Mouse (Mus musculus): ENCODE measurements at regions not wholly inside any gene's neighbourhood (a gene's known extent, or its start where the extent isn't known, plus 50 kb on each side); places are given as distances from the start of the nearest gene placed in this dataset.

DNA sequence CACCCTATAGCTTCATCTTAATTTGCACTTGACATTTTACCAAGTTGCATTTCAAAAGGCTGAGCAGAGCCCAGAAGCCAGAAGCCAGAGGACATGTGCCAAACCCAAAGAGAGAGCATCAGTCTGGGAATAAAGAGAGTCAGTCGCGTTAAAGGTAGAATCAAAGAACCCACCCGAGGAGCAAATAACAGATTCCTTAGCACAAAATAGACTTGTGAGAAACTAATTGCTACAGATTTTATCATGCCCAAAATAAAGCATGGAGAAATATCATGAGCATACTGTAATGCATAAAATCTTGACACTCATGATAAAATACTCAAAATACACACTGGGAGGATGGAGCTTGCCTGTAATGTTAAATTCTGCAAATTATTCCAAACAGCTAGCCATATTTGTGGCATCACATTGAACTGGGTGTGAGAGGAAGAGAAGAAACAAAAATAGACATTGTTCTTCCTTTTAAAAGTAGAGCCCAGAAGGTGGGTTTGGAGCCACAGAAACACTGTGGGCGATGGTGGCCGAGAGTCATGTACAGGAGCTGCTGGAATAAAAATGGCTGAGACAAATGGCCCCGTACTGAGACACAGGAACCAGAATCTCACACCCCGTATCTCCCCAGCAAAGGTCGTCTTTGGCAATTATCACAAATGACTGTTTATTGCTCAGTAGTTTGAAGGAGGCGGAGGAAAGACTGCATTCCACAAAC lies 317.2 kb downstream of the Klf6 start:
- DNase-seq (ENCODE audit: inconsistent ontology term): no peak

DNA sequence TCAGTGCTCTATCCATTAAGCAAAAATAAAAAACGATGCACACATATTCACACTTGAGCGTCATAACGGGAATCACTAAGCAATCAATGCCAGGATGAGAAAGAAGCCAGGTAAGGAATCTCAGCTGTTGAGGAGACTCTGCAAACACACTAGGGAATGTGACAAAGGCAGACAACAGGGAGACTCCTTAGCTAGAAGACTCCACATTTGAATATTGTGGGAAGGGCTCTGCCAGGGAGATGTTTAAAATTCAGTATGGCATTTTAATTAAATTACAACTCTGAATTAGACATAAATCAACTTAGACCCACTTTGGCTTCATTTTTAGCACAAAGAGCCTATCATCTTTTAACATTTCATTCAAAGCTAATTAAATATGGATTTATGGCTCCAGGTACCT lies 327.9 kb downstream of the Klf6 start:
- DNase-seq (ENCODE audit: inconsistent ontology term): no peak

DNA sequence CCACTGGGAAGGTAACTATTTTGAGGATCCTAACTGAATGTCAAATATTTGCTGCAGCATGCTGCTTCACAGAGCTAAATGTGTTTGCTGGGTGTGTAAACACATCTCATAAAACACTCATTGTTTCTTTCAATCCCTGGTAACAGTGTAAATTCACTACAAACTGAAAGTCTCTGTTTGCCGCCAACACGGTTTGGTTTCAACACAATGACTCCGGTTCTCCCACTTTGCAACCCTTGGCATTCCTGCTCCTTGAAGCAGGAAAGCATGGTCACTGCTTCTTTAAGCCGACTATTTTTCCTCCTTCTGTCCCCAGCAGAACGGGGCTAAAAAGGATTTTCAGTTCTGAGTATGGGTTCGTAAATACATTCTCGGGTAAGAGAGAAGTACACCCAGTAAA lies 328.3 kb downstream of the Klf6 start:
- peak; percentile 42 for DNase-seq (ENCODE audit: inconsistent ontology term)

DNA sequence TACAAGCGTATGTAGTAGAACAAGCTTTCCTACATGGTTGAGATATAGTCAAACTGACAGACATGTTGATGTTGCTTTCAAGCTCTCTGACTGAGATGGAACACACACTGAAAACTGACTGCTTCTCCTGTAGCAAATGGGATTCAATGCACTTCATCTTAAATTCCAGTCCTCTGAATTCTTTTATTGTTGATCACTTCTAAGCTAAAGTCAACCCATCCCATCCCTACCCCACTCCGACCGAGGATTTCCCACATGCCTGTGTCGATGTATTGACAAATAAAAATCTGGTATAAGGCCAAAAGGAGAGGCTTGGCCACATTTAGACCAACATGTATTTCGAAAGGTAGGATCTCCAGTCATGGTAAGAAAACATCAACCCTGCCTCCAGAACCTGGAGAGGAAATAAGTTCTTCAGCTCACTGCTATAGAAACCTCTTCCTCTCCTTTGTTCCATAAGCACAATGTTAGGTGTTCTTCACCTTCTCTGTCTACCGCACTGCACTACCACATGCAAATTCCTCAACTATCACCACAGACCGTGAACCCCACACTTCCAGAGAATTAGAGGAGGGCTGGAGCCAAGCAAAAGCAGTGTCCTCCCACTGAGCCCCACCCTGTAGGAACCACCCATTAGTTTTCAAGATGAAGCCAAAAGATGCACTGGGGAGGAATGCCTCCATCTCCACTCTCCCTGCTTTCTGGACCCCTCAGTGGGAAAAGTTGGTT lies 330.1 kb downstream of the Klf6 start:
- DNase-seq (ENCODE audit: inconsistent ontology term): no peak

DNA sequence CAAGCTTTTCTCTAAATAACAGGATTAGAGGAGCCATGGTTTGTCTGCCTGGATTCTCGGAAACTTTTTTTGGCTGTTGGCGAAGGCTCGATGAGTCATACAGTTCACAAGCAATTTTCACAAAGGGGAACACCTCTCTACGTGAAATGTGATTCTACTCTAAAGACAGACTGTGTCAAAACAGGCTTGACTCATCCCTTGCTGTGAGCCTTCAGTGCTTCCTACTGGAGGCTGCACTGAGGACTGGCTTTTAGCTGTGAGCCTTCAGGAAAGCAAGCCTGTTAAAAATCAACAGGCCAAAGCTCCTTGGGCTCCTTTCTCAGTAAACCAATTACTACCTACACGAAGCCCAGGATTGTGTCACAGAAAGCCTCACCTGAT lies 330.6 kb downstream of the Klf6 start:
- DNase-seq (ENCODE audit: inconsistent ontology term): peak; percentile 85

DNA sequence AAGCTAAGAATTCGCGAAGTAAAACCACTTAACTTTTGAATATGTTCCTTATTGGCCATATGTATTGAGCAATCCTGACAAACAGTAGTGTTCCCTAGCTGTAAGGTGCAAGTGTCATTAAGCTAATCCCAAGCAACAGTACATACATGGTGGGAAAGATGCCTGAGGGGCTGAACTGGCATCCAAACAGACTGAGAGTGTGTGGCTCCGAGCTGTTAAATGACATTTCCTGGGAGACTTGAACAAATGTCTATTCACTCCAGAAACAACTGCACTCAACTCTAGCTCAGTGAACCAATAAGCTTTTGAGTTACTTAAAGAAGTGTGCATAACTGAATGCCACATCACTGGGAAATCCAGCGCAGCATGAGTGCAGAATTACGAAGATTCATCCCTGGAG lies 335.4 kb downstream of the Klf6 start:
- DNase-seq (ENCODE audit: inconsistent ontology term): no peak

DNA sequence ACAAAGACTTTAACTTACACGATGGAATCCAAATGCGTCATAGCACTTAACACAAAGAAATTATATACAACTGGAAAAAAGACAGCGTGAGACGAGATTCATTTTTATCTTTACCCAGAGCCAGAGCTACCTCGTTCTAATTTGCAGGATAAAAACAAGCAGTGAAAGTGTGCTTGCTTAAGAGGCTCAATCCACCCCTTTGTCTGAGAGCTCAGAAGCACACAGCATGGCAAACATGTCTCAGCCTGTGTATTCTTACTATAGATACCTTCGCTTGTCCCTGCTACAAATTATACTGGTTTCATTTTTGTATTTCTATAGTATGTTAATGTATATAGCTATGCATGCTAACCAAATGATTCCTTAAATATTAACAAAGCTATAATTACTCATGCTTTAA lies 337.8 kb downstream of the Klf6 start:
- DNase-seq (ENCODE audit: inconsistent ontology term): no peak

DNA sequence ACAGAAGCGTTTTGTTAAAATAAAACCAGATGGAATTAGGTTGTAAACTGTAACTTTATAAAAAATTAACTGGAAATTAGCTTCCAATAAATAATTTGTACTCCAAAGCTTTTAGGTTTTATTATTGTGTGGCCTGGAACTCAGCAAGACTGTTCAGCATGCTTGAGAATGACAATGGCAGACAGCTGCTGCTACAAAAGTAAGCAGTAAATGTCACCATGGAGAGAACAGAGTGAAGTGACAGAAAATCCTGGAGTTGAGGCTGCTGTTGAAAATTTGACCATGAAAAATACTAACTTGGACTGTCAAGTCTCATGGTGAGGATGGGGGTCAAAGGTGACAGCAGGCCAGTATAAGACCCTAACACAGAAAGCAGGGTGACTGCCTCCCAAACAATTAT lies 340.2 kb downstream of the Klf6 start:
- DNase-seq (ENCODE audit: inconsistent ontology term): no peak

DNA sequence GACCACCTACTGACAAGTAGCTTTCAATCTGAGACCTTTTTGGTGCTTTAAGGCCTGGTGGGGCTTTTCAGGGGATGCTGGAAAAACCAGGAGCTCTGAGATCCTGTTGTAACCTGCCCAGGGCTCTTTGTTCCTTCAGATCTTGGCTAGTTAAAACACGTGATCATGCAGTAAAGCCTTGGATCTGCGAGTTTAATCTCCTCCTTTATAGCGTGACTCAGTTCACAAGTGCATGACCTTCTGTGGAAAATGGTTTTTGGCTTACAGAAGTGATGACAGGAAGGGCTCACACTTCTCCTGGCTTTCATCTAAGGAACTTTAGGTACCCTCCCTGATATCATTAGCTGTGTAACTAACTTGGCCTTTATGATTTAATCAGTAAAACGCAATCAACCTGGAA lies 343.1 kb upstream of the Pitrm1 start:
- no peak for DNase-seq (ENCODE audit: inconsistent ontology term)

DNA sequence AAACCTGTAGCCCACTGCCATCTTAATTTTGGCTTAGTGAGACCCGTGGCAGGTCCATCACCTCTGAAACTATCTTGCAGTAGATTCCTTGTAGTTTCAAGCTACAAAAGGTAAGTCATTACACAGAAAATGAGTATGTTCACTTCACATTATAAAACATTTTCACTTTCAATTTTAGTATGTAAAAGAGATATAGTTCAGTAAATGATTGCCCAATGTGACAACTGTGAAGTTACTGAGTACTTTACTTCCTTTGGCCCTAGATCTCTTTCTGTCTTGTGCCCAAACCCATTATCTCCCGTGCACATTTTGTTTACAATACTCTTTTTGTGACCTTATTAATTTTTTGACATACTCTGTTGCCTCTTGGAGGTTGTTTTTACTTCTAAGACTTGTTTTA lies 335.4 kb upstream of the Pitrm1 start:
- DNase-seq (ENCODE audit: inconsistent ontology term): no peak

DNA sequence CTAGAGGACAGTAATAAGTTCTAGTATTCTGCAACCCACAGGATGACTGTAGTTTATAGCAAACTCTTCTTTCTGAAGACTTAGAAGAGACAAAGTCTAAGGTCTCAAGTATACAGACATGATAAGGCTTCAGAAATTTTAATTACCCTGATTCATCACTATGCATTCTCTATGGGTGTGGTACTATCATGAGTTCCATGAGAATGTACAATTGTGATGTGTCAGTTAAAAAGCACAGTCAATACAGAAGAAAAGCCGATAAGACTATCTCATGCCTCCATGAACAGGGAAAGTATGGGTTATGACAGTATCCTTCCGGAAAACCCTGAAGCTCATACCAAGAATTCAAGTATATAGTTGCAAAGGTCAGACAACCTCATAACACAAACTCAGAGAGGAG lies 333.8 kb upstream of the Pitrm1 start:
- DNase-seq (ENCODE audit: inconsistent ontology term): no peak

DNA sequence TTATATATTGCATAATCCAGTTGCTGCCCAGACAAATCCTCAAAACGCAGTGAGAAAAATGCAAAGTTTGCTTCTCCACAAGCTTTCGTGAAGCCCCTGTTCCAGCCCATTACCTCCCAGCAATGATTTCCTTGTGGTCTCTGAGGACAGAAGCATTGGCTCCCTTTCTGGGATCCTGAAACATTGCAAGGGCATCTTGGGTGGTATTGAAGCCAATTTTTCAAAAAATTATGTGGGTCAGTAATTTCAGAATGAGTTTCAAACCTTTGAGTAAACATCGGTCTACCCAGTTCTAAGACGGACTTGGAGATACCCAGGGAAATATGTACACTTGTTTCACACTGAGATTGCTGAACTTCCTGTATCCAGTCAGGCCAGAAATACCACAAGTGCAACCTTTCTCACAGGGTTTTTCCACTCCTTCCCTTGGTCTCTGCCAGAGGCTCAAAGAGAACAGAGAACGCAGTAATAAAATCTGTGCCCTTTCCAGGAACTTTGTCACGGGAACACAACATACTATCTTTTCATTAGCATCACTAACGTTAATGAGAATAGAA lies 321.8 kb upstream of the Pitrm1 start:
- DNase-seq (ENCODE audit: inconsistent ontology term): peak; percentile 83

DNA sequence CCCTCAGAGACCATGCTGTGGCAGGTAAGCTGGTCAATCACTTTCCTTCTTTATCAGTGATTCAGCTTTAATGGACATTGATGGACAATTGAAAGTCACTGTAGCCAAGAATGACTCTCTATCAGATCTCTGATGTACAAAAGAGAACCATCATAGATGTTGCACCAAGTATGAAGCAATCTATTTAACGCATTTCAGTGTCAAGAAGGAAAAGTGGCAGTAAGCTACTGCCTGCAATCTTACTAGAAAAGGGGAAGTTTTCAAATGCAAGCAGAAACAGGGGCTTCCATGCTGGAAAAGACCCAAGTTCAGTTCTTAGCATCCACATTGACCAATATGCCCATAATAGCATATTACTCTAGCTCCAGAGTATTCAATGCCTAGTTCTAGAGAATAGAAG lies 319.7 kb upstream of the Pitrm1 start:
- no peak for DNase-seq (ENCODE audit: inconsistent ontology term)

DNA sequence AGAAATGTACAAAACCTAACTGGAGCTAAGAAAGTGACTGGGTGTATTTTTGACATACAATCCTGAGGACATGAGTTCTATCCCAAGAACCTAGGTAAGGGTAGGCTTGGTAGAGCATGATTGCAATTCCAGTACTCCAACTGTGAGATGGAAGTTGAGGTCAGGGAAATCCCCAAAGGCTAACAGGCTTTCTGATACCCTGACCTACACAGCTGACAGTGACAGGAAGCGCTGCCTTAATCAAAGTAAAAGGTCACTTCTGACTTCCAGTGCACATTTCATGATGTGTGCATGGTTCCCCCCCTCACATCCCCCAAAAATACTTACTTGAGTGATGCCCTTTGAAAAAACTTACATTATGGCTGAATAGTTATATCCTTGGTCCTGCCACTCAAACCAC lies 312.6 kb upstream of the Pitrm1 start:
- DNase-seq (ENCODE audit: inconsistent ontology term): no peak

DNA sequence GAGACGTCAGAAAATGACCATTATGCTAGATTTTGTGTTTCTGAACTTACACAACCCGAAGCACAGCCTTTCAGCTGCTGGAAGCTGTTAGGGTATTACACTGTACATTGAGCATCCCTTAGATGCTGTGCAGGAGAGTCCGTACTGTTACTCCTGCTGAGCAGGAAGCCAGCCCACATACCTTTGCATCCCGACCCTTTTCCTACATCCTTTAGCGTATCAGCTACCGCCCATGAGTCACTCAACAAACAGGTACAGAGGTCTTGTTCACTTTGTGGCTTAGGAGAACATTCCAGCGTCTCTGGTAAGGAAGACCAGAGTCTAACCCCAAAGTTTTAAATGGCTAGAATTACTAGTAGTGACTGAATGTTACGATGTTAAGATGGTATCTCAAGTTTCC lies 311.4 kb upstream of the Pitrm1 start:
- no peak for DNase-seq (ENCODE audit: inconsistent ontology term)

DNA sequence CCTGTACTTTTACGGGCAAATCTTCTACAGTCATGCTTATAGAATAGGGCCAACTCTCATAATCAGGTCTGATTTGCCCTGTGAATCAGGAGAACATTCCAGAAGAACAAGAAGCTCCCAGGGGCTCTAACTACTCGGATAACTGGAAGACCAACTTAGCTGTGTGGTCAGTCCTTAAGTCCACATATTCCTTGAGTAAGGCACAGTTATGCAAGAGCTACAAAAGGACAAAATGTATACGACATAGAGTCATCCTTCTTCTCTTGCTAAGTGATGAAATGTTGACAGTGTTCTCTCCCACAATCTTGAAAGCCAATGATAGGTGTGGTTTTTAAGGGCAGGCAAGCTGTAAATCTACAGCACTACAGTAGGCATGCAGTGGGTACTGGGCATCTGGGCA lies 310.7 kb upstream of the Pitrm1 start:
- no peak for DNase-seq (ENCODE audit: inconsistent ontology term)

DNA sequence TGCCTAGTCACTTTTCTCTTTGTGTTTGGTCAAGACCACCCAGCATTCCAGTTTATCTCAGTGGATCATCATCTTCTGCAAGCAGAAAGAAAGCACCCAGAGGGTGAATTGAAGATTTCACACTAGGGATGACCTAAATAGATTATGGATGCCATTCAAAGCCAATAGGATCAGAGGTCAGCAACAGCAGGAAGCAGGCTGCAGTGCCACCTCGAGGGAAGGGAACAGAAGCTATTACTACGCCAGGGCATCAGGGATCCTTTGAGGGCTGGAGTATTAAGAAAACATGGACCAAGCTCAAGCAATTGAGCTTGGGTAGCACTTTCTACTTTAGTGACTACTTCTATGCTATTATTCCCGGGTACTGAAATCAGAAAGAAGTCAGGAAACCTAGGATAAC lies 307.1 kb upstream of the Pitrm1 start:
- no peak for DNase-seq (ENCODE audit: inconsistent ontology term)

DNA sequence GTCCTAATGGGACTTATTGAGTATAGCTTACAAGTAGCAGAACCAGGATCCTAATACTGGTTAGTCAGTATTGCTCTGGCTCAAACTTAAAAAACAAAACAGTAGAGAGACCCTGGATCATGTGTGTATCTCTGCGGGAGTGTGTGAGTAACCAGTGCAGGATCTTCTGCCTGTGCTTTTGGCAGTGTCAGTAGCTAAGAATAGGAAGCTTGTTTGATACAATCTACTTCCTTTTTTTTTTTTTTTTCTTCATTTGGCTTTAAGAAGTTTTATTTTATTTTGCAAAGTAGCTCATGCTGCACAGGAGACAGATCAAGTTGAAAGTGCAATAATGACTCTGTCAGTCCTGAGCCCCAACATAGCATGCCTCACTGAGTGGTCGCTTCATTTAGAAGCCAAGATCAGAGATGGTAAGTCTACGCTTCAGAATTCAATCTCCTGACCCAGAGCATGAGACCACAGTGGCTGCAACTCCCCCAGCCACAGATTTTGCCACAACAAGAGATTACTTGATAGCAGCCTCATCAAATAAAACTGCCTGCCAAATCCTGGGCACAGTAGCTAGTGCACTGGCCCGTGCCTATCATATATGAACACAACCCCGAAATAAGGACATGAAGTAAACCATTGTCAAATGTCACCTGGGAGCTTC lies 306.4 kb upstream of the Pitrm1 start:
- no peak for DNase-seq (ENCODE audit: inconsistent ontology term)

DNA sequence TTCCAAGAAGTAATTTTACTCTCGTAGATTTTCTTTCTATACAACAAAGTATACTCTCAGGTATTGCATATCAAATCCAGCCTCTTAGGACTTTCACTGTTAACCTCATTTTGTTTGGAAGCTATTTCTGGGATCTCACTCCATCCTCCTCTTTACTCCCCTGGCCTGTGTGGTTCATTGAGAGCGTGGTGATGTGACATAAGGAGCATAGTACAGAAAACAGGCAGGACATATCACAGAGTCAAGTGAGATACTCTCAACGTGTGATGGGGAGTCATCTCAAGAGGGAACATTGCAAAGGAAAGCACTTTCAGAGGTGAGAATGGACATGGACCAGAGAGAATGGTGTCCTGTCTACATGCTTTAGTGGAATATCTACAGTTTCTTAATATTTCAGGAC lies 297.8 kb upstream of the Pitrm1 start:
- no peak for DNase-seq (ENCODE audit: inconsistent ontology term)

DNA sequence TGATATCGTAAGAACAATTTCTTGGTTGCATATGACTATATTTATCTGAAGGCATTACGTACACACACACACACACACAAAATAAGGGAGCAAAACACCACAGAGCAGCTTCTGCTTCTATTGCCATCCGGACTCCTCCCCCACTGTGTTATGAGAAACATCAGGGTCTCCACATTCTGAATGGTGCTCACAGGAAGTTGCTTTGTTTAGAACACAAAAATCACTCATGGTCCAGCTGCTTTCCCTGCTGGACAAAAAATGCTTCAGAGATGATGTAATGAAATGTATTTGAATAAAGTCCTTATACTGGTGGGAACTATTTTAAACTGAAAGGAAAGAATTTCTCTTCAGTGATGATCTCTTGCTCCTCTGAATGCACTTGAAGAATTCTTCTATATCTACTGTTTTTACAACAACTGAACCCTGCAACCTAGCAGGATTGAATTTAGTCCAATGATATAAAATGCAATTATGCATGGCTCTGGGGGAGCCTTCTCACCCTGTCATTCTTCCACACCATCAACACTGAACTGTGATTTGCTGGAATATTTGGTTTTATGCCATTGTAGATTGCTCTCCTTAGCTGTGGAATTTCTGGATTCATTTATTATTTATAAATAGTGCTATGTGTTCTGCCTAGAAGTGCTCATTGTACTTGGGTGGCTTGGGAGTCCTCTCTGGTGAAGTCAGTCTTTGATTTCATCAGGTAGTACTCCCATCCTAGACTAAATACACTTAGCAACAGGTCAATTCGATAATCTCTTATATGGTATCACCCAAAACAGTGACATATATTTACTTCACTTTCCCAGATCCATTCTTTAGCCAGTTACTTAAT lies 296.7 kb upstream of the Pitrm1 start:
- peak; percentile 89 for DNase-seq (ENCODE audit: inconsistent ontology term)

DNA sequence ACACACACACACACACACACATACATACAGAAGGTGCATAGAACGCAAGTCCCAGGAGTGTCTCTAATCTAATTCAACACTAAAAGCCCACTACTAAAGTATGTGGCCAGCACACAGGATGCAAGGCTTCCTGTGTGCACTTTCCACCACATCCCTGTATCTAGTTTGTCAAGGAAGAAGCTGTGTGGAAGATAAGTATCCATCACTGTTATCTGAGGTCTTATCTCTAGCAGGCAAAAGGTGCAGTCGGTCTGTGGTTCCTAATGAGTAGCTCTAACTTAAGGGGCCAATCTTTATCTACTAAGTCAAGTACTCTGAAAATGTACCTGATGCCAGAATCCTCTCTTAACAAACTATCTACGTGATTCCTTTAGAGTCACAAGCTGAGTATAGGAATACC lies 295.8 kb upstream of the Pitrm1 start:
- DNase-seq (ENCODE audit: inconsistent ontology term): no peak

DNA sequence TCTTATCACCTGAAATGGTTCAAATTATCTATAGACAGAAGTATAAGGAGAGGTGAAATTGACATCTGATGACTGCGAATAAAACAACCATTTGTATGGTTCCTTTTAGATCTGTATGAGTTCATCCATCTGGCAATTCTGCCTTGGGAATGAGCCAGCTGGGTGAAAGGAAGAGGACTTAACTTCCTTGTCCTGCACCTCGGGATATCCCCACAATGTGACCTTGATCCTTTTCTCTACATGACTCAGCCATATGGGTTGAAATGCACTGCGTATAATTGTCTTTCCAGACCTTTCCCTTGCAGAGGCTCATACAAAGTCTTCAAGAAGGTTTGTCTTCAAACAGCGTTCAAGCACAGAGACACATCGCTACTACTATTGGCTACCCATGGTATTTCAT lies 292.6 kb upstream of the Pitrm1 start:
- no peak for DNase-seq (ENCODE audit: inconsistent ontology term)

All from Muller cell, postnatal 12 days (primary cell).